Mouse (Mus musculus): ENCODE results near the gene Trpm3. TPM values are rescaled to one million over a fixed set of nuclear protein-coding genes. Genes with fewer than 3 reads are reported as not detected.

Gene Trpm3
- total RNA-seq, 1 experiment from 2014 or later, result not detected

- ATAC-seq (replicated peaks; ENCODE audit: insufficient number of reproducible peaks, low FRiP score, low TSS enrichment, poor library complexity, severe bottlenecking), result no peak
Measured at GRCm38 (mm10) chr19:22695423-22695822, 556.6 kb downstream of the Trpm3 start.

- no peak for ATAC-seq (replicated peaks; ENCODE audit: insufficient number of reproducible peaks, low FRiP score, low TSS enrichment, poor library complexity, severe bottlenecking)
Measured at GRCm38 (mm10) chr19:22698737-22699136, 559.9 kb downstream of the Trpm3 start.

GRCm38 (mm10) chr19:22700871-22701651 lies 562.2 kb downstream of the Trpm3 start:
- ATAC-seq (replicated peaks; ENCODE audit: insufficient number of reproducible peaks, low FRiP score, low TSS enrichment, poor library complexity, severe bottlenecking), result no peak

GRCm38 (mm10) chr19:22703876-22704275 lies 565.0 kb downstream of the Trpm3 start:
- ATAC-seq (replicated peaks; ENCODE audit: insufficient number of reproducible peaks, low FRiP score, low TSS enrichment, poor library complexity, severe bottlenecking), result no peak

- no peak for ATAC-seq (replicated peaks; ENCODE audit: insufficient number of reproducible peaks, low FRiP score, low TSS enrichment, poor library complexity, severe bottlenecking)
Measured at GRCm38 (mm10) chr19:22705414-22705813, 566.6 kb downstream of the Trpm3 start.

- no peak for ATAC-seq (replicated peaks; ENCODE audit: insufficient number of reproducible peaks, low FRiP score, low TSS enrichment, poor library complexity, severe bottlenecking)
Measured at GRCm38 (mm10) chr19:22719027-22719426, 580.2 kb downstream of the Trpm3 start.

GRCm38 (mm10) chr19:22729846-22730245 lies 591.0 kb downstream of the Trpm3 start:
- ATAC-seq (replicated peaks; ENCODE audit: insufficient number of reproducible peaks, low FRiP score, low TSS enrichment, poor library complexity, severe bottlenecking), result no peak

DNA sequence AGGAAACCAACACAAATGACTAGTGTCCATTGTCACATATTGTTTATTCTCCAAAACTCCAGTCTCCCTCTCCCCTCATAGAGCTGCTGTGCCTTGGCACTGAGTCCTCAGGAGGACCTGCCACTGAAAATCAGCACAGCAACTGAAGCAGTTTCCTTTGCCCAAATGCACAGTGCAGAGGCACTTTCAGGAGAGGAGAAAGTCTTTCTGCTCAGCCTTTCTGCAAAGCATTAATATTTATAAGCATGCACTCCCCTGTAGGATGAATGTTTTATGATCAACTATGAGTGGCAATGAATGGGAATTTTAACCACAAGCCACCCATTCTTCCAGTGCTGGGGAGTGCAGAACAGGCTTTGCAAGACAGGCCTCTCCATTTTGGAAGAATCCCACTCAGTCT lies 592.1 kb downstream of the Trpm3 start:
- no peak for ATAC-seq (replicated peaks; ENCODE audit: insufficient number of reproducible peaks, low FRiP score, low TSS enrichment, poor library complexity, severe bottlenecking)

GRCm38 (mm10) chr19:22736870-22737269 lies 598.0 kb downstream of the Trpm3 start:
- ATAC-seq (replicated peaks; ENCODE audit: insufficient number of reproducible peaks, low FRiP score, low TSS enrichment, poor library complexity, severe bottlenecking), result no peak

GRCm38 (mm10) chr19:22739240-22739639 lies 600.4 kb downstream of the Trpm3 start:
- ATAC-seq (replicated peaks; ENCODE audit: insufficient number of reproducible peaks, low FRiP score, low TSS enrichment, poor library complexity, severe bottlenecking), result no peak

DNA sequence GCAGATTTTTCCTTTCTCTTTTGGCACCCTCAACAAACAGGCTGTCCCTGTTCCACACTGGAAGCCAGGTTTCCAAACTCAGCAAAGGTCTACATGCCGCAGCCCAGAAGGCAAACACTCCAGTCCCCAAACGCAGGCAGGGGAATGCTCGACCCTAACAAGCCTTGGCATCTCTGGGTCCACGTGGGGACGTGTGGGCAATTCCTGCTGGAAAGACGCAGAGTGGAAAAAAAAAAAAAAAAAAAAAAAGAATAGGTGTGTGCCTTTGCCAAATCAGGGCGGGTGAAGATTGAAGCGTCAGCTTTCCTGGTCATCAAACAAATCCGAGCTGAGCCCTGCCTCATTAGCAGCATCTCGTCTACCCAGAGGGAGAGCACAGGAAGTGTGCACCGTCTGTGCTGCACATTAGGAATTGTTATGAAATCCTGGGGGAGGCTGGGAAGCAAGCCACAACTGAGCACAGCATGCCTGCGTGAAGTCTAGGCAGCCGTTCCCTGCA lies 614.5 kb downstream of the Trpm3 start:
- no peak for ATAC-seq (replicated peaks; ENCODE audit: insufficient number of reproducible peaks, low FRiP score, low TSS enrichment, poor library complexity, severe bottlenecking)

DNA sequence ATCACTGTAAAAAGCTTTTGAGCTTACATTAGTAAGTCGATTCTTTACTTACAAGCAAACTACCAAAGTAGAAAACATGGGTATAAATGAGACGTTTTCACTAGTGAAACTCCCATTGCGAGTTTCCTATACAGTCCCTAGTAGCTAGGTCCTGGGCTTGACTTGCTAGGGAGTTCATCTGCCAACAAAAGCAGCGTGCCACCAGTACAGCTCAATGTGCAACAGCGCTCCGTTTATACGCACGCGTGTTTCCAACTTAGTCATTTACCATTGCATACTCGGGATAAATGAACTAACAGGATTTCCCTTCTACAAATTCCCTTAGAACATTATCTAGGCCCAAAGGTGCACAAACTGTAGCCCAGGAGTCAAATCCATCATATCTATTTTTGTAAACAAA lies 615.2 kb downstream of the Trpm3 start:
- ATAC-seq (replicated peaks; ENCODE audit: insufficient number of reproducible peaks, low FRiP score, low TSS enrichment, poor library complexity, severe bottlenecking), result no peak

DNA sequence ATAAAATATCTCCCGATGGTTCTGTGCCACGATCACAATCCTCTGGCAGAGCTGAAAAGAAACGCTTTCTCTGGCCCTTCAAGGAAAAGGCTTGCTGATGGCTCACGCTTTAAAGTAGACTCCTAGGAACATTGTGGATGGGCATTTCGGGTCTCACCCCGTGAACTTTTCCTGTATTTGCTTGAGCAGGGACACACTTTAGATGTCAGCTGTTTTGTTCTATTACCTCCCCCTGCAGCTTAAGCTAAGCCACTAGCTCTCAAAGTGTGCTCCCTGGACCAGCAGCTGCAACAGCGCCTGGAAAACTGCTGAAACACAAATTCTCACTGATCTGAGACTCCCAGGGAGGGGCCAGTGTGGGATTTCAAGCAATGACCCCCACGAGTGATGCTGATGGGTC lies 615.7 kb downstream of the Trpm3 start:
- ATAC-seq (replicated peaks; ENCODE audit: insufficient number of reproducible peaks, low FRiP score, low TSS enrichment, poor library complexity, severe bottlenecking), result no peak

- no peak for ATAC-seq (replicated peaks; ENCODE audit: insufficient number of reproducible peaks, low FRiP score, low TSS enrichment, poor library complexity, severe bottlenecking)
Measured at GRCm38 (mm10) chr19:22758496-22758895, 619.6 kb downstream of the Trpm3 start.

- ATAC-seq (replicated peaks; ENCODE audit: insufficient number of reproducible peaks, low FRiP score, low TSS enrichment, poor library complexity, severe bottlenecking), result no peak
Measured at GRCm38 (mm10) chr19:22768242-22768641, 629.4 kb downstream of the Trpm3 start.

DNA sequence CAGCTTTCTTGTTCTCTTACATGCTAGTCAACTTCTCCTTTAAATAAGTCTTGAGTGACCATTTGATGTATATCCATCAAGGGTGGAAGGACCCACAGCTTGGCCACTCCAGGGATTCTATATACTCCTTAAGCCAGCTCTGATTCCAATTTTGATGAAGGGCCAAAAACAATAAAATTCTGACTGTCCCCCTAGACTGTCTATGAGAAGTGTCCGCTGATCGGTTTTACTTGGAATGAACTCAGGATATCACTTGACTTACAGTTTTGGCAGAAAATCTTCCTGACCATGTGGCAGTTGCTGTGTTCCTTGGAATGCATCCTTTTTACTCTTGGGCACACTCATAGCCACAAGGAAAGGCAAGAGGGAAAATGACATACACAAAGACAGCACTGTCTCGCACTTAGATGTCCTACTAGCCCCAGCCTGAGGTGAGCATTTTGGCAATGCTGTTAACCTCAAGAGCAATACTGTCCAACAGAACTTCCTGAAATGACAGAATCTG lies 636.4 kb downstream of the Trpm3 start:
- ATAC-seq (replicated peaks; ENCODE audit: insufficient number of reproducible peaks, low FRiP score, low TSS enrichment, poor library complexity, severe bottlenecking), result no peak

DNA sequence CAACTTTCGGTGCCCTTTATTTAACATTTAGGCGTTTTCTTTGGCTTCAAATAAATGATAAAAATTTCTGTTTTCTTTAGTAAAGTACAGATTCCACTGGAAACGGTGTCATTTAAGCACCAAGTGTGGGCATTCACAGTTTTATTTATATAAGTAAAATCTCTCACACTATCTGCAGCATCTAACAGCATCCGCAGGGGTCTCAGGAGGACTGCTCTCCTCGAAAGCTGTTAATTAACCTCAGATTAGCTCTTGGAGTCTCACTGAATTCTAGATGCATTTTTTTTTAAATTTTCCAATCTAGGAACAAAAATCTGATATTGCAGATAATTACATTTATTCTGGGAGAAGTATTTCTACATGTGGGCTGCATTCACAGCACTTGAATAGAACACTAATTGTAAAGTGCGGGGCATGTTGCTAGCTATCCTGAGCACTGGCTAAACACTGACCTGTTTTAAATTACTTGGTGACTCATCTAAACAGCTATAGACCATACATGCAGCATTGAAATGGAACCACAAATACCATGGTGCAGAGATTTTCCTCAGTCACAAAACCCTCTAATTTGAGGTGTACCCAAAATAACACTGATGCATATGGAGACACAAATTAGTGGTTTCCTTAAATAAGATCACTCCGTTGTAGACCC lies 641.5 kb downstream of the Trpm3 start:
- ATAC-seq (replicated peaks; ENCODE audit: insufficient number of reproducible peaks, low FRiP score, low TSS enrichment, poor library complexity, severe bottlenecking), result no peak

GRCm38 (mm10) chr19:22781579-22781978 lies 642.7 kb downstream of the Trpm3 start:
- no peak for ATAC-seq (replicated peaks; ENCODE audit: insufficient number of reproducible peaks, low FRiP score, low TSS enrichment, poor library complexity, severe bottlenecking)

GRCm38 (mm10) chr19:22783745-22784144 lies 644.9 kb downstream of the Trpm3 start:
- no peak for ATAC-seq (replicated peaks; ENCODE audit: insufficient number of reproducible peaks, low FRiP score, low TSS enrichment, poor library complexity, severe bottlenecking)

DNA sequence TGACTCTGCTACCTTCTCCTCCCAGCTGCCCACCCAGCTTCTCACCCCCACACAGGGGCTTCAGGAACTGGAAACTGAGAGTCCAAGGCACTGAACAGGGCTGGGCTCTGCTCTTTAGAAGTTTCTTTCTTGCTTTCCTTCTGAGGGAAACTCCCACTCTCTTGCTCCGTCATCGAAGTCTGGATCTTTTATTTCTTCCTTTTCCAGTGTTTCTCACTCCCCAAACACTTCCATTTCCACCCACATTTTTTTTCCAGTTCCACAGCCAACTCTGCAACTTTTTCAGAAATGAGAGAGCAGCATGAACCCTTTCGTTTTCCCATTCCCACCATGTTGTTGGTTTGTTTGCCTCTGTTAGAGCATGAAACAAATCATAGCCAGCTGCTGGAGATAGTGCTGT lies 650.9 kb downstream of the Trpm3 start:
- ATAC-seq (replicated peaks; ENCODE audit: insufficient number of reproducible peaks, low FRiP score, low TSS enrichment, poor library complexity, severe bottlenecking), result no peak
